Mouse (Mus musculus) liver, embryonic 16.5 days (tissue): ENCODE results near the gene Iqcn. TPM values are rescaled to one million over a fixed set of nuclear protein-coding genes. Genes with fewer than 3 reads are reported as not detected.

Experiments used
- ATAC-seq: fragments of 200-750 bp; cut with Nextera tagmentation; 2 replicates; pipeline ENCODE4 v1.8.0; 2017; ENCODE audit warnings: low read depth, mild to moderate bottlenecking, moderate number of reproducible peaks, moderate library complexity
- H3K27ac ChIP-seq: fragments of 300-500 bp; sonication (generic); 2 replicates; pipeline ENCODE4 v1.5.1; 2014; ENCODE audit warnings: mild to moderate bottlenecking, low read length
- H3K27me3 ChIP-seq: fragments of 300-500 bp; sonication (generic); 2 replicates; pipeline ENCODE4 v1.6.1; 2014; ENCODE audit warnings: low read depth, low read length, mixed read lengths; ENCODE audit not compliant: control insufficient read depth, insufficient read depth
- H3K36me3 ChIP-seq: fragments of 300-500 bp; sonication (generic); 2 replicates; pipeline ENCODE4 v1.6.1; 2014; ENCODE audit warnings: mild to moderate bottlenecking; ENCODE audit not compliant: control insufficient read depth, insufficient read depth
- H3K4me1 ChIP-seq: fragments of 300-500 bp; sonication (generic); 2 replicates; pipeline ENCODE4 v1.6.1; 2014; ENCODE audit warnings: low read depth, low read length, mixed read lengths; ENCODE audit not compliant: control insufficient read depth
- H3K4me2 ChIP-seq: fragments of 300-500 bp; sonication (generic); 2 replicates; pipeline ENCODE4 v1.6.1; 2014; ENCODE audit warnings: low read depth, low read length, mixed read lengths
- H3K4me3 ChIP-seq: fragments of 300-500 bp; sonication (generic); 2 replicates; pipeline ENCODE4 v1.5.1; 2014; ENCODE audit warnings: low read depth, mild to moderate bottlenecking, low read length
- H3K9ac ChIP-seq: fragments of 300-500 bp; sonication (generic); 2 replicates; pipeline ENCODE4 v1.6.1; 2014; ENCODE audit warnings: low read depth, low read length
- H3K9me3 ChIP-seq: fragments of 300-500 bp; sonication (generic); replicated peaks from 2 replicates; pipeline ENCODE4 v1.6.1; 2016; ENCODE audit warnings: low read length; ENCODE audit not compliant: control insufficient read depth
- WGBS: fragments of 180-500 bp; shearing (Covaris S2); extraction: QIAGEN DNeasy Blood & Tissue Kit; methylation state at CpG from one replicate; pipeline ENCODE4 v1.1.7; 2014; ENCODE audit not compliant: insufficient replicate concordance; 5-methylcytosine and 5-hydroxymethylcytosine counted together
- polyA plus RNA-seq: library from polyadenylated mRNA; unstranded; fragments of >200 nt; fragmentation: Nextera tagmentation; extraction: Ambion mirVana; gene quantifications from 2 replicates; pipeline ENCODE4 v1.2.1, GENCODE M21; 2015

Gene Iqcn
- polyA plus RNA-seq, 1 experiment from 2014 or later = not detected

GRCm38 (mm10) chr8:70743656-70744590 lies 40.7 kb downstream of the Iqcn start:
- H3K36me3 ChIP-seq = no peaks in the 10 kb centered on the region
- peaks cover 62% of the 10 kb centered on the region for H3K27me3 ChIP-seq
- H3K4me3 ChIP-seq = peak overlapping the region; percentile 42
- H3K9me3 ChIP-seq = no peaks in the 10 kb centered on the region
- H3K9ac ChIP-seq = 0 out of 2 replicates have a peak overlapping the region, but pooled peaks have one; percentile 6
- 6% methylated on average over 48 of the region's 48 CpGs for WGBS
- no peak overlapping the region for H3K27ac ChIP-seq
- peak; percentile 48 for ATAC-seq
- peaks cover 5% of the 10 kb centered on the region; the same call in 1 of the 2 replicates for H3K4me1 ChIP-seq
- H3K4me2 ChIP-seq = peak overlapping the region; percentile 54

- Histone ChIP-seq H3K9ac (no peak overlapping the region), H3K9me3 (no peaks in the 10 kb centered on the region), H3K4me2 (no peak overlapping the region), H3K36me3 (no peaks in the 10 kb centered on the region), H3K4me1 (peaks cover 5% of the 10 kb centered on the region; the same call in 1 of the 2 replicates), H3K27ac (no peak overlapping the region), H3K27me3 (peaks cover 62% of the 10 kb centered on the region), H3K4me3 (no peak overlapping the region)
- no peak for ATAC-seq
- WGBS = 39% methylated on average over 11 of the region's 11 CpGs
Observed at GRCm38 (mm10) chr8:70744806-70745205, 41.5 kb downstream of the Iqcn start.

GRCm38 (mm10) chr8:70745691-70746220 lies 42.5 kb downstream of the Iqcn start:
- Histone ChIP-seq H3K4me3 (no peak overlapping the region), H3K27ac (no peak overlapping the region), H3K27me3 (peaks cover 62% of the 10 kb centered on the region), H3K9ac (no peak overlapping the region), H3K4me1 (peaks cover 5% of the 10 kb centered on the region; the same call in 1 of the 2 replicates), H3K9me3 (no peaks in the 10 kb centered on the region), H3K36me3 (no peaks in the 10 kb centered on the region), H3K4me2 (no peak overlapping the region)
- ATAC-seq = no peak
- 43% methylated on average over 19 of the region's 19 CpGs for WGBS

- H3K9me3 ChIP-seq = no peaks in the 10 kb centered on the region
- peaks cover 56% of the 10 kb centered on the region for H3K27me3 ChIP-seq
- WGBS = 64% methylated on average over 9 of the region's 9 CpGs
Observed at GRCm38 (mm10) chr8:70746676-70747075, 43.4 kb downstream of the Iqcn start.

GRCm38 (mm10) chr8:70747211-70747890 lies 44.1 kb downstream of the Iqcn start:
- no peak for ATAC-seq
- Histone ChIP-seq H3K4me2 (no peak overlapping the region), H3K27me3 (peaks cover 51% of the 10 kb centered on the region), H3K4me1 (peaks cover 5% of the 10 kb centered on the region; the same call in 1 of the 2 replicates), H3K9ac (no peak overlapping the region), H3K36me3 (no peaks in the 10 kb centered on the region), H3K27ac (no peak overlapping the region), H3K9me3 (no peaks in the 10 kb centered on the region), H3K4me3 (no peak overlapping the region)
- 70% methylated on average over 18 of the region's 18 CpGs for WGBS

More at GRCm38 (mm10) chr8:70746676-70747075, 43.4 kb downstream of the Iqcn start:
- no peak overlapping the region for H3K4me3 ChIP-seq
- peaks cover 5% of the 10 kb centered on the region; the same call in 1 of the 2 replicates for H3K4me1 ChIP-seq
- no peak for ATAC-seq
- H3K9ac ChIP-seq = no peak overlapping the region
- H3K27ac ChIP-seq = no peak overlapping the region
- H3K4me2 ChIP-seq = no peak overlapping the region
- no peaks in the 10 kb centered on the region for H3K36me3 ChIP-seq

GRCm38 (mm10) chr8:70748246-70749096 lies 45.2 kb downstream of the Iqcn start:
- 68% methylated on average over 23 of the region's 23 CpGs for WGBS
- peaks cover 11% of the 10 kb centered on the region for H3K4me1 ChIP-seq
- H3K4me3 ChIP-seq = no peak overlapping the region
- no peak overlapping the region for H3K27ac ChIP-seq
- no peak overlapping the region for H3K4me2 ChIP-seq
- H3K9me3 ChIP-seq = no peaks in the 10 kb centered on the region
- no peak overlapping the region for H3K9ac ChIP-seq
- no peak for ATAC-seq
- no peaks in the 10 kb centered on the region for H3K36me3 ChIP-seq
- H3K27me3 ChIP-seq = peaks cover 39% of the 10 kb centered on the region

GRCm38 (mm10) chr8:70749097-70749674 lies 45.9 kb downstream of the Iqcn start:
- no peak overlapping the region for H3K4me3 ChIP-seq
- H3K36me3 ChIP-seq = no peaks in the 10 kb centered on the region
- no peak overlapping the region for H3K4me2 ChIP-seq
- ATAC-seq = no peak
- peaks cover 16% of the 10 kb centered on the region for H3K4me1 ChIP-seq
- no peak overlapping the region for H3K9ac ChIP-seq
- peaks cover 32% of the 10 kb centered on the region for H3K27me3 ChIP-seq
- WGBS = 62% methylated on average over 19 of the region's 19 CpGs
- no peak overlapping the region for H3K27ac ChIP-seq
- H3K9me3 ChIP-seq = no peaks in the 10 kb centered on the region

GRCm38 (mm10) chr8:70750128-70750680 lies 46.9 kb downstream of the Iqcn start:
- no peak for ATAC-seq
- H3K9me3 ChIP-seq = no peaks in the 10 kb centered on the region
- no peaks in the 10 kb centered on the region for H3K36me3 ChIP-seq
- peaks cover 18% of the 10 kb centered on the region for H3K4me1 ChIP-seq
- H3K4me3 ChIP-seq = no peak overlapping the region
- 67% methylated on average over 13 of the region's 13 CpGs for WGBS
- H3K9ac ChIP-seq = no peak overlapping the region
- H3K27me3 ChIP-seq = peaks cover 22% of the 10 kb centered on the region
- H3K4me2 ChIP-seq = no peak overlapping the region
- H3K27ac ChIP-seq = no peak overlapping the region
